Mouse (Mus musculus) CD4-positive, CD25-positive, alpha-beta regulatory T cell, adult 2 months (primary cell): ENCODE data around the gene Zfp385c.

Experiments used
- DNase-seq: peaks from one replicate; pipeline ENCODE4 v3.0.0-alpha.2; 2012; ENCODE audit warnings: low read depth, low spot score

Zfp385c gene

DNA sequence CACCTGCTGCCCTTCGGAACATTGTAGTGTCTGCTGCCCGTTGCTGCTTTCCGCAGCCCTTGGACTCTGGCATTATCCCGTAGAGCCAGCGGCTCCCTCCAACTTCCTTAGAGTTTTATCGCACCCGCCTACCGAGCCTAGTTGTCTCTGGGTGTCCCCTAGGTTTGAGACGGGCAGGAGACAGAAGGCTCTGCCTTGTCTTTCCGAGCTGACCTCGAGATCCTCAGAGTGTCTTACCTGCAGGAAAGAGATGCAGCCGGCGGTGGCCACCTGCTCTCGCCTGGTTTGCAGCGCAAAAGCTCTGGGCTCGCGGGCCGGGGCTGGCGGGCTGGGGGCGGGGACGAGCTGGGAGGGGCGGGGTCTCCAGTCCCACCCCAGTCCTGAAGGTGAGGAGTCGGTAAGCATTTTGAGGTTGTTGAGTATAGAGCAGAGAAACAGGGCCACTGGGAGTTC is at the start of gene Zfp385c:
Gene Zfp385c, minus strand, starts transcription at position 292 of the 453 bp plus-strand sequence.
- DNase-seq = peak; percentile 51

DNA sequence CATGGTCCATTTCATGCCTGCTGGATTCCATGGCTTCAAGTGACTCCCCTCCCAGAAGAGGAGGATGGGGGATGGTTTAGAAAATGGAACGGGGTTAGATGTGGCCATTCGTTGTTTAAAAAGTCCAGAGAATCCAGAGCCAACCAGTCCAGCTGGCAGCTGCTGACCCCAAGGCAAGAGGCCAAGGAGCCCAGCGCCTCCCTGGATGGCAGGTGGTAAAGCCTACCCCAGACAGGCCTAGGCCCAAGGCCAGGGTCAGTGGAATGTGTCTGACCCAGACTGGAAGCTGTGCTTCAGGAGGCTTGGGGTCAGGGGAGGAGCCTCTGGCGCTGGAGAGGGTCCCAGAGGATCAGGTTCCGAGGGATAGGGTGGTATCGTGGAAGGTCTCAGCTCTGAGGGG is 49.1 kb upstream of the Zfp385c start:
- DNase-seq = no peak

DNA sequence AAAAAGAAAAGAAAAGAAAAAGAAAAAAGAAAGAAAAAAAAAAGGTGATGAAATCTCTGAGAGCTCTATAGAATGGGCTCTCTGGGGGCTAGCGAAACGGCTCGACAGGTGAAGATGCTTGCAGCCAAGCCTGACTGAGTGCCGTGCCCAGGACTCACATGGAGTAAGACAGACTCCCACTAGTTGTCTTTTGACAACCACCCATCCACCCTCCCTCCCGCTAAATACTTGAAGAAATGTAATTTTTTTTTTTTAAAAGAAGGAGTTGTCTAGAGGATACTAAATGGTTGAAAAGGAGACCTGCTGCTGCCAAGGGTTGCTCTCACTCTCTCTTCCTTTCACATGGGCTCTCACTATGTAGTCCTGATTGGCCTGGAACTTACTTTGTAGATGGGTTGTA is 46.5 kb upstream of the Zfp385c start:
- no peak for DNase-seq

DNA sequence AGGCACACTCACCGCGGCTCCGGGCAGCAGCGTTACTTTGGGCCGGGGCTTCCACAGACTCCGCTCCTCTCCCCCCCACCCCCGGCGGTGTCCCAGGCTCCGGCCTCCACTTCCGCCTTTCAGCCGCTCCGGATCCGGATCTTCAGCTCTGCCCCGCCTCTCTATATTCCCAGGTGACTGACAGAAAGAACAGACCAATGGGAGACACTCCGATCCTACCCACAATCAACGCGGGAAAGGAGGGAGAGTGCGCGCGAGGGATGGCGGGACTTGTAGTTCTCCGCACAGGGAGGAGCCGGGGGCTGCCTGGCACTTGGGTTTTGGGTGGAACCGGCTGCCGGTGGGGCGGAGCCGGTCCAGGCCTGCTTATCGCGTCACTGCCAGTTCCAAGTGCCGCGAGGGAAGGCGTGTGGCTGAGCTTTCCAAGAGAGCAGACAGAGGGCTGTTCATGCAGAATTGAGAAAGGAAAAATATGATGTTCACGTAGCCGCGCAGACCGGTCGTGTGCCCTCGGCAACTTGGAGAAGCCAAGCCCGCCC is 45.9 kb upstream of the Zfp385c start, which contains the start of gene Rab5c:
Gene Rab5c, minus strand, starts transcription at position 150 of the 539 bp plus-strand sequence.
- DNase-seq = peak; percentile 99

DNA sequence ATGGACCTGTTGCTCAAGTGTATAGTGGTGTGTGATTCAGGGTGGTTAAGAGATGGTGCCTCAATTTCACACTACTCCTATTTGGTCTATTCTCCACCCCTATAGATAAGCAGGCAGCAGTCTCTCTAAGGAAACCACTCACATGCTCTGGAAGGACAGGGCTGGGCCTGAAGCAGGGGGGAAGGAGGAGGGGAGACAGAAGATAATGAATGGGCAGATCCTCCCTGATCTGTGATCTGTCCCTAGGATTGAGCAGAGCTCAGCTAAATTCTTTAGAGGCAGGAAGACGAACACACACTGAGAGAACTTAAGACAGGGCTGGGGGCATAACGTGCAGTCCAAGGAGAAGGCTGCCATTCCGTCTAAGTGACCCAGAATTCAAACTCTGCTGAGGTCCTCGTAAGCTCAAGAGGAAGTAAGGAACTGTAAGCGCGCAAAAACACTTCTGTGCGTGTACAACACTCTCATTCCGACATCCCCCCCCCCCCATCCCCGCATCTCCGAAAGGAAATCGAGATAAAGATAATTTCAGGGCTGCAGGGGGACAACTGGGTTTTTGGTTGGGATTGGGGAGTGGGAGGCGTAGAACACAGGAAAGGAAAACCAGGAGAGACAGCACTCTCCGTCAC is 45.0 kb upstream of the Zfp385c start:
- DNase-seq = peak; percentile 29

DNA sequence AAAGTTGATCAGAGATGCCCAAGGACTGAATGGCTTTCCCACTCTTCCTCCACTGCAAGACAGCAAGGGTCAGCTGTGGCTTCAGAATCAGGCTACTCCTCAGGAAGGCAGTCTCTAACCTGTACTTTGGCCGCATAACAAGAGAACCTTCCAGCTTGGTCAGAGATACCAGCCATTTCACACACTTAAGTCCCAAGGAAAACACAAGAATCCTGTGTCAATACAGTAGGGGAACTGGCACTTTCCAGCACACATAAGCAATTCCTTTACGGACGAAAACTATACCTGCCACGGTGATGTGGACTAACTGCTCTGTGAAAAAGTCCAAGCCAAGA is 44.5 kb upstream of the Zfp385c start:
- no peak for DNase-seq

DNA sequence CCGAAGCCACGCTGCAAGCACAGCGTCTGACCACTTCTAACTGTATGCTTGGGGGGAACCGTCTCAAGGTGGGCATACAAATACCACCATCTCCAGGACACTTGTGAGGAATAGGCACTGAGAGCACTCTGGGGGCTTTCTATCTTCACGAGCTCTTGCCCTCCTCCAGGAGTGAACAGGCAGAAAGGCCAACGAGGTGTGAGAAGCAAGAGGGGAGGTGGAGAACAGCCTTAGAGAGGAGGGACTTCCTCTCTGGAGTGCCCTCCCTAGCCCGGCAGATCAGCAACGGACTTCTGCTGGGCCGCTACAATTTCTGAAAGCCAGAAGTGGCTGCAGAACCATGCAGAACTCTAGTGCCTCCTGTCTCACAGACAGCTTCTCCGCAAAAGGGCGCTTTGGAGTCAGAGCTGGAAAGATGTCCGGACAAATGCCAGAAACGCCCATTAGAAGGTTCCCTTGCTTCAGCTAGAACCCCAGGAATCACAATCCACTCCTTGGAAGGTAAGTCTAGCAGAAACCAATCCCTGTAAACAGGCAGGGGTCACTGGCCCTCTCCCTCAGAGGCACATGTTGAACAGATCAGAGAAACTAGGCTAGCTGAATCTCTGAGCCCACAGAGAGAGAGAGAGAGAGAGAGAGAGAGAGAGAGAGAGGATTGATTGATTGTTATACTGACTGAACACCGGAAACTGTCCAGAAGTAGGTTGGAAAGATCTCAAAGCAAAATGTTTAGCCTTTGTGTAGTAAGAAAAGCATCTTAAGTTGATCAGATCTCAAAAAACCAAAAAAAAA is 43.9 kb upstream of the Zfp385c start:
- DNase-seq = peak; percentile 38

DNA sequence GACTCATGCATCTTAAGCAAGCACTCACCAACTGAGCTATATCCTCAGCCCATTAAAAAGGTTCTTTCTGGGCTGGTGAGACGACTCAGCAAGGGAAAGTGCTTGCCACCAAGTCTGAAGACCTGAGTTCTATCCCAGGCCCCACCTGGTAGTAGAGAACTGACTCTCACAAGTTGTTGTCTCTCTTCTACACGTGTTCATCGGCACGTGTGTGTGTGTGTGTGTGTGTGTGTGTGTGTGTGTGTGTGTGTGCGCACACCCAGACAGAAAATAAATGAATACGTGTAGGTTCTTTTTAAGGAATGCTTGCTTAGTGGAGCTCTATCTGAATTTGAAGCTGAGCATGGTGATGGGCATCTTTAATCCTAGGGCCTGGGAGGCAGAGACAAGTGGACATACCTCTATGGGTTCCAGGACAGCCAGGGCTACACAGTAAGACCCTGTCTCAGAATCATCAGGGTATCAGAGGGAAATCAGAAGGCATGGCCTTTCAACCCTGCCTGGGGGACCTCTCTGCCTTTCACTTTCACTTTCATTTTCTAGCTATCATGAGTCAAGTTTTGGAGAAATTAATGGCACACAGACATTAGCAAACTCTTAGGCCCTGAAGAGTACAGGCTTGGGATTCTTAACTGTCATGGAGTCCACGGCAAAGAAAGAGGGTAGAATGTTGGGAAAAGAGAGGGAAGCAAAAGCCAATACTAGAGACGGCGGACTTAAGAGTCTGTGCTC is 43.0 kb upstream of the Zfp385c start:
- DNase-seq = peak; percentile 60

DNA sequence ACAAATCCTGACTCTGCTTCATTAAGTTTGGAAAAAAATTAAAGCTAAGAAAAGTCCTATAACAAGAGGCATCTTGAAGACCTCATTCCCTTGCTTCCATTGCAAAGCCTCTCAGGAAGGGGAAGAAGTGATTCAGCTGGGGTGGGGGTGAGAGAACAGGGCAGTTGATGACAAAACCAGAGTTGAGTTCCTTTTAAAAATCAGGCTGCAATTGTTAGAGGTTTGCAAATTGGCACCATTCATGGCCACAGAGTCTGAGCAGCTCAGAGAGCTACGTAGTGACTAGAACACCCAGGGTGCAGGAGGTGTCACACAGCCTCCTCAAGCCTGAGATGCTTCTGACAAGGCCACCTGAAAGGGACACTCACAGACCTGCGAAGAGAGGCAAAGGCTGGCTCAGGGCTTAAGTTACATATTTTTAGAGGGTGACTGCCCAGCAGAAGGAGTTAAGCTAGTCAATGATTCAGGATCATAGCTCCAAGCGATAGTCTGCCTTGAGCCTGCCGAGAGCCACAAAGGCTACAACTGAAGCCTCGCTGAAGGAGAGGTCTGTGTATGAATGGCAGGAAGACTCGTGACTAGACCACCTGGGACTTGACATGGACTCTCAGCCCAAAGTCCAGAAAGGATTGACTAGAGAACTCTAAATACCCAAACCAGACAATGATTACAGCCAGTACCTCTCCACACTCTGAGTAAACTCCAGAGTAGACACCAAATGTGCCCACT is 38.4 kb upstream of the Zfp385c start:
- no peak for DNase-seq

DNA sequence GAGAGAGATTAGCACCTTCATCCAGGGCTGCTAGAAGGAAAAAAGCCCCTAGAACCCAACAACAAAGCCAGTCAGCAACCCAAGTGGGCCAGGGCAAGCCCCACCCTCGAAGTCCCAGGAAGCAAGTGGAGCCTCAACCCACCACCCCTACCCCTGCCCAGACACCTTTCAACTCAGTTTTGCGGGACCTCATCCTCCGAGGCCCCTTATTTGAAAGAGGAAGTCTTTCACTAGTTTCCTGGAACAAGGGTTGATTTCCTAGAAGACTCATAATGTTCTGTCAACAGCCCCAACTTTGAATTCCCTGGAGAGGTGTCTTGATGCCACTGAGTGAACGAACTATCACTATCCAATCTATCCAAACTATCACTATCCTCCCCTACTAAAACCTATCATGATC is 37.7 kb upstream of the Zfp385c start:
- peak; percentile 35 for DNase-seq

DNA sequence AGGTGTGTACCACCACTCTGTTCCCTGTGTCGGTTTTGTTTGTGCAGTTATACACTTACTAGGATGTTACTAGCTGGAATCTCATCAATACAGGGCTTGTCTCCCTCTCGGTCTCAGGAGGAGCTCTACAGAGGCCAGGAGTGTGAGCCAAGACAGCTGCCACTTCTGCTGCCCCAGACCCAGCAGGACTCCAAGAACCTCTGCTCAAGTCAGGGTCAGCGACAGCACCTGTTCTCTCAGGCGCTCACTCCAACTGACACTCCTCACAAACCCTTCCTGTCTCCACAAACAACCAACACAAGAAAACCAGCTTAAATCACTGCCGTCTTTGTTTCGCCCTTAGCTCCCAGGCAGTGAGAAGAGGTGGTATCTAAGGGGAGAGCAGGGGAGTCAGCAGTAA is 36.3 kb upstream of the Zfp385c start:
- DNase-seq = no peak

DNA sequence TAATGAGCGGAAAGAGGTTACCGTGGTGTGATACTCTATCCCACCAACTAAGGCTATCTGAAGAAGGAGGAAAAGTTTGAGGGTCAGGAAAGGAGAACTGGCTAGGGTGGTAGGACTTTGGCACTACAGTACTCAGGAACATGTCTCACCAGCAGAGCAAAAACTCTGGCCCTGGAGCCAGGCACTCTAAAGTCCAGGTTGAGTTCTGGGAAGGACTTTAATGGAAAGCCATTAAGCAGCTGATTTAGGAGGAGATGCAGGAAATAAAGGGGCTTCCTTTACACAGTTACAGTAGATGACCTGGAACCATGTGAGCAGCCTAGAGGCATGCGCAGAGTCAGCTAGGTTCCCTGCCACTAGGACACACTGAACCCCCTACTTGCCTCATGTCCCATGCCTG is 34.9 kb upstream of the Zfp385c start:
- no peak for DNase-seq

DNA sequence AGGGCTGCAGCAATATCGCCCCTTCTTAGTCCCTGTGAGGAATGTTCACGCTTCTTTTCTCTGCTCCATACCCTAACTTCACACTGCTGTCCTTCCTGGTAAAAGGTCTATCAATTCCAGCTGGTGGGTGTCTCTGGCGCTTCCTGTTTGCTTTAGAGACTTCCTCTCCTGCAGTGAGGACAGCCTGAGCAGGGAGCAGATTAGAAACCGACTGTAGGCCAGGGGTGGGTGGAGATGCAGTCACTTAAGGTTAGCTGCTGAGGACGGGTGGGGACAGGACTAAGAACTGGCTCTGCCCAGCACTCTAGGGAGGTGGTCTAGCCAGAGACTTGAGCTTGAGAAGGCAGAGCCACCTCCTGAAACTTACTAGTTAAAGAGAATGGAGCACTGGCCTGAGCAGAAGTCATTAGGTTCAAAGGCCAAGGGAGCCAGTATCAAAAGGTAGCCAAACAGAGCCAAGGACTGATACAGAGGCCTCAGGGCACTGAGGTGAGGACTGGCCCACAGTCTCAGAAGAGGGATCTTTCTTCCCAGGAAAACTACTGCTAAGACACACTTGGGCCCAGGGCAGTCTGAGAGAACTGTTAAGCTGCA is 32.8 kb upstream of the Zfp385c start:
- no peak for DNase-seq

DNA sequence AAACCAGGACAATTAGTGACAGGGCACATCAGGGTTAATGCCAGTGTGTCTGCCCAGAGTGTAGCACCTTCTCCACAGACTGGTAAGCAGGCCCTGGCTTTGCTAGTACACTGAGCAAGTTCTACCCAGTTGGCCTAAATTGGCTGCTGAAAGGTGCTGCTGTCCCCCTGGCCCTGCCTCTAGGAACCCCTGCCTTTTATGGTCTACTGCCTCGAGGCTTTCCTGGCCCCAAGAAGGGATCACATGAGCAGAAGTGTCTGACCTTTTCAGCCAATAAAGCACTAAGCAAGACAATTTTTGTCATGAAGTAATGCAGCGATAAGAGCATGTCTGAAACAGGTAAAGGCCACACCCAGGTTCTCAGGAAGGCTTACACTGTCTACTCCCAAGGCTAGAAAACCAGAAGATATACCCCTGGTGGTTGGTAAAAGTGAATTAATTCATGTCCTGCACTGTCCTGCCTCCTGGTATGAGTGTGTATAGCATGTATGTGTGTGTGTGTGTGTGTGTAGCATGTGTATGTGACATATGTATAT is 30.3 kb upstream of the Zfp385c start:
- no peak for DNase-seq

DNA sequence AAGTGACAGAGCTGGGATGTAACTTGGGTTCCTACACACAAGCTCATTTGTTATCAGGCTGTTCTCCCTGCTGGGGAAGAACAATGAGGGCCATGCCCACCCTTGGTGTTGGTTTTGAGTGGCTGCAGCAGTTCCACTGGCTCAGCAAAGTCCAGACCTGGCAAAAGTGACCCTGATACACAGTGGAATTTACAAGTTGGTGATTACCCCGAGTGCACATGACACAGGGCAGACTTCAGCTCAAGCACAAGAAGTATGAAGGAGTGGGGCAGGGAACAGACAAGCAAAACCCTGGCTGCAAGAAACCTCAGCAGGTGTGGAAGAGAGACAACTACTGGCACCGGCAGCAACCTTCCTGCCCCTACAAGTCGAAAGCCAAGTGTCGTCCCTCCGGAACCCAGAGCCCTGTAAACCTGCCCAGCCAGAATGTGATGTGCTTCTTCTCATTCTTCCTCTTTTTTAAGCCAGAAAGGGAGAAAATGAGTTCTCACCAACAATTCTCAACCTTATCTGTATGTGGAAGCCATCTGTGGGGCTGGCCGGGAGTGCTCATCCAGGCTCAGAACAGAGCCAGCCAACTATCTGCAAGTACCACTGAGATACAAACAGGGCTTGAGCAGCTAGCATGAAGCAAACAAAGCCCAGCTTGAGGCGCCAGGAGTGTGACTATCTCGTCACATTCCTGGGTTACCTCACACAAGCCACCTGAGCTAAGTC is 29.7 kb upstream of the Zfp385c start:
- DNase-seq = no peak

DNA sequence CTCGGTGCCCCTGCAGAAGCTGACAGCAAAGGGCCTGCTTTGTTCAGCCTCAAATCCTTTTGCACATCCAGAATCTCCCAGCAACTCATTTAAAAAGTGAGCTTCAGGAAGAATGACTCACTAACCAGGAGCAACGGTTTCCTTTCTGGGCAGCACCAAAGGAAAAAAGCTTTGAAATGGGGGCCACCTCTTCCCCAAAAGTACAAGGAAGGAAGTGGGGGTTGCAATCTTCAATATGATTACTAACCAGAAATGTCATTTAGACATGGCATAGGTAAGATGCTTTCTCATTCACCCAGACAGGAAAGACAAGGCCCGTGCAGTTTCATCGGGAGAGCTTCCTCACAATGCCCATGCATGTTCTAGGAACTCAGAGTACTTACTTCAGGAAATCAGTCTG is 29.0 kb upstream of the Zfp385c start:
- DNase-seq = no peak

DNA sequence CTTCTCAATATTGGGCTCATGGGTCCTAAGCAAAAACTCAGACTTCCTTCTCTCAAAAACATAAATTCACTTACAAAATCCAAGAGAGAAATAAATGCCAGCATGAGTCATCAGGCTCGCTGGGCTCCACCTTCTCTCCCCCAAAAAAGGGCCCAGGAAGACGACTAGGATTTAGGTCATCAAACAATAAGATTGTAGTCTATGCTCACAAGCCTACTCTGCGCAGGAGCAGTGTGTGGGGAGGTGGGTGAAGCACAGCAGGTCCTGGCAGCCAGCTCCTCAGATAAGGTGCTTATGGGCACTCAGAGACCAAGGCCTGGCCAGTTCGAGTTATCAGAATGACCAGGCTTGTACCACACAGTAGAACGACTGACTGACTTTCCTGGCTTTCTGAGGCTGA is 28.1 kb upstream of the Zfp385c start:
- DNase-seq = no peak

DNA sequence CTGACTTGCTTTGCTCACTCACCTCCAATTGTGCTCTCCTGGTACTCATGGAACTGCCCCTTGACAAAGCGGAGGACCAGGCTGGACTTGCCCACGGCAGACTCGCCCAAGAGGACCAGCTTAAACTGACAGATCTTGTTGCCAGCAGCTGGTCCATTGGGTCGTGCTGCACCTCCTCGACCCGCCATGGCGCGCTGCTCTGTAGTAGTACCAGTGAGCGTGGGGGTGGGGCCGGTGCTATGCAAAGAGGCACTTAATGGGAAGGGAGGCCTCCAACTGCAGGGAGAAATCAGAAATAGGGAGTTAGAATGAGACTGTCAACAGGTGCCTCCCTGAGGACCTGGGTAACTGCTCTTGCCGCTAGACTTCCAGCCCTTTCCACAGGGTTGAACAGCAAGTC is 27.6 kb upstream of the Zfp385c start:
- no peak for DNase-seq

DNA sequence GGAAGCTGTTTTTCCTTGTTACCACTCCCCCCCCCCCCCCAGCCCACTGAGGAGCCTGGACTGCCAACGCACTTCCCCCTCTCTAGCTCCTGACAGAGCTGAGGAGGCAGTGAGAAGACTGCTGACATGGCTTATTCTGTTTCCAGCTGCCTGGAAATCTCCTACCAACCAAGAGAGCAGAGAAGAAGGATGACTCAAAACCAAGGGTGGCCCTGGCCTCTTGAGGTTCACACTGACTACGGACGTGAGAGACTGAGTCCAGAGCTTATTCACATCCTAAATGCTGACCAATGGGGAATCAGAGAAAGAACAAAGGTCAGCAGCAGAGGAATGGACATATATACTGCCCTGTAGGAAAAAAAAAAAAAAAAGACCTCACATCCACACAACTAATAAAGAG is 27.1 kb upstream of the Zfp385c start:
- no peak for DNase-seq

DNA sequence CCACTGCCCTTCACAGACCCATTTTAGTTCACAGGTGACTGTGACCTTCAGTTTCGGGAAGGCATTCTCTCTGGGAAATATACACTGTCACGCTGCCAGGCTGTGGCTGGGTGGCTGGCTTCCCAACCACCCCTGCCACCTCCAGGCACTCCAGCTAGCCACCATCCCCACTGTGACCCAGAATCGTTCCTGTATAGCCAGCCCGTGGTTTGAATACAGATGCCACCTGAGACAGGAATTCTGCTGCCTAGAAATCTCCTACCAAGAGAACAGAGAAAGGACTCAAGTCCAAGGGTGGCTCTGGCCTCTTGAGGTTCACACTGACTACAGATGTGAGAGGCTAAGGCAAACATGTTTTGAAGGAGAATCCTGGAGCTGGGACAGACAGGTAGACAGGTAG is 26.6 kb upstream of the Zfp385c start:
- DNase-seq = no peak
